Mouse (Mus musculus): ENCODE data around the gene Gper1. TPM values are rescaled to one million over a fixed set of nuclear protein-coding genes. Genes with fewer than 3 reads are reported as not detected.

Gene Gper1
- polyA plus RNA-seq, 1 experiment from 2014 or later, result 5.7 TPM

DNA sequence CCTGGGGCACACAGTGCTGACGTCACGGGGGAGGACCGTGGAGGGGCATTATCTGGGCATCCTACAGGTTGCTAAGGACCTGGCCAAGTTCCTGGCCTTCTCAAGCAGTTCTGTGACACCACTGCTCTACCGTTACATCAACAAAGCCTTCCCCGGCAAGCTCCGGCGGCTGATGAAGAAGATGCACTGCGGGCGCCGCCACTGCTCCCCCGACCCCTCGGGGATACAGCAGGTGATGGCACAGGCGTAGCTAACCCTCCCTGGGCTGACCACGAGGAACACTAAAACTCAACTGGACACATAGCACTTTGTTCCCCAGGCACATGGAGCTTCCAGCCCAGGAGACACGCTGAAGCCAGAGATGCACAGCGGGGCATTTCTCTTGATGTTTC, 29.8 kb upstream of the Gper1 start:
- Histone ChIP-seq H3K27ac (no peak overlapping the region), H3K4me2 (no peak overlapping the region), H3K4me3 (no peak overlapping the region), H3K4me1 (peaks cover 31% of the 10 kb centered on the region), H3K9me3 (no peaks in the 10 kb centered on the region), H3K27me3 (no peaks in the 10 kb centered on the region), H3K9ac (no peak overlapping the region), H3K36me3 (peaks cover 9% of the 10 kb centered on the region; the same call in 1 of the 2 replicates)
- WGBS, result 91% methylated on average over 16 of the region's 16 CpGs
- ATAC-seq (ENCODE audit: insufficient number of reproducible peaks, low FRiP score, low TSS enrichment, low read depth), result no peak

- H3K27ac ChIP-seq, result no peak overlapping the region
- no peak for ATAC-seq (ENCODE audit: insufficient number of reproducible peaks, low FRiP score, low TSS enrichment, low read depth)
Measured at GRCm38 (mm10) chr5:139394399-139394798, 28.6 kb upstream of the Gper1 start.

DNA sequence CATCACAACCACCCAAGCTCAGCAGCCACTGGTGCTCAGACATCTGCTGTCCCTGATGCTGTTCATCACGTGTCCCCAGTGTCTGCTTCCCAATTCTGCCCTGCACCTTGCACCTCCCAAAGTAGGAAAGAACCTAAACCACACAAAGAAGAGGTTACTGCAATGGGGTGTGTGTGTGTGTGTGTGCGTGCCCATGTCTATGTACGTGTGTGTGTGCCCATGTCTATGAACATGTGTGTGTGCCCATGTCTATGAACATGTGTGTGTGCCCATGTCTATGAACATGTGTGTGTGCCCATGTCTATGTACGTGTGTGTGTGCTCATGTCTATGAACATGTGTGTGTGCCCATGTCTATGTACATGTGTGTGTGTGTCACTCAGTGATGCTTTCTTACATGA, 27.4 kb upstream of the Gper1 start:
- 90% methylated on average over 4 of the region's 4 CpGs for WGBS
- Histone ChIP-seq H3K36me3 (peaks cover 9% of the 10 kb centered on the region; the same call in 1 of the 2 replicates), H3K9me3 (no peaks in the 10 kb centered on the region), H3K4me2 (no peak overlapping the region), H3K4me3 (no peak overlapping the region), H3K9ac (no peak overlapping the region), H3K27ac (no peak overlapping the region), H3K4me1 (peaks cover 18% of the 10 kb centered on the region), H3K27me3 (no peaks in the 10 kb centered on the region)
- no peak for ATAC-seq (ENCODE audit: insufficient number of reproducible peaks, low FRiP score, low TSS enrichment, low read depth)

More at GRCm38 (mm10) chr5:139394399-139394798, 28.6 kb upstream of the Gper1 start:
- Histone ChIP-seq H3K9ac (no peak overlapping the region), H3K4me2 (no peak overlapping the region), H3K4me3 (no peak overlapping the region), H3K4me1 (peaks cover 26% of the 10 kb centered on the region), H3K36me3 (peaks cover 9% of the 10 kb centered on the region; the same call in 1 of the 2 replicates), H3K27me3 (no peaks in the 10 kb centered on the region), H3K9me3 (no peaks in the 10 kb centered on the region)
- WGBS, result 61% methylated on average over 7 of the region's 7 CpGs

- Histone ChIP-seq H3K9ac (no peak overlapping the region), H3K36me3 (peaks cover 9% of the 10 kb centered on the region; the same call in 1 of the 2 replicates), H3K4me1 (peaks cover 10% of the 10 kb centered on the region), H3K9me3 (no peaks in the 10 kb centered on the region), H3K4me2 (no peak overlapping the region), H3K27me3 (no peaks in the 10 kb centered on the region), H3K4me3 (no peak overlapping the region), H3K27ac (no peak overlapping the region)
- 82% methylated on average over 4 of the region's 4 CpGs for WGBS
- ATAC-seq (ENCODE audit: insufficient number of reproducible peaks, low FRiP score, low TSS enrichment, low read depth), result no peak
Measured at GRCm38 (mm10) chr5:139397359-139397916, 25.5 kb upstream of the Gper1 start.

GRCm38 (mm10) chr5:139397959-139398753, 24.8 kb upstream of the Gper1 start:
- Histone ChIP-seq H3K27me3 (no peaks in the 10 kb centered on the region), H3K27ac (no peak overlapping the region), H3K9ac (no peak overlapping the region), H3K4me2 (no peak overlapping the region), H3K4me3 (no peak overlapping the region), H3K36me3 (peaks cover 4% of the 10 kb centered on the region; the same call in 1 of the 2 replicates), H3K4me1 (peaks cover 10% of the 10 kb centered on the region), H3K9me3 (no peaks in the 10 kb centered on the region)
- WGBS, result 37% methylated on average over 5 of the region's 5 CpGs
- ATAC-seq (ENCODE audit: insufficient number of reproducible peaks, low FRiP score, low TSS enrichment, low read depth), result peak; percentile 13; the same call in 1 of the 2 replicates

- ATAC-seq (ENCODE audit: insufficient number of reproducible peaks, low FRiP score, low TSS enrichment, low read depth), result no peak
- Histone ChIP-seq H3K4me1 (peaks cover 10% of the 10 kb centered on the region), H3K4me2 (no peak overlapping the region), H3K9me3 (no peaks in the 10 kb centered on the region), H3K9ac (no peak overlapping the region), H3K27me3 (no peaks in the 10 kb centered on the region), H3K4me3 (no peak overlapping the region), H3K36me3 (no peaks in the 10 kb centered on the region), H3K27ac (no peak overlapping the region)
- WGBS, result 74% methylated on average over 5 of the region's 5 CpGs
Measured at GRCm38 (mm10) chr5:139398786-139399185, 24.2 kb upstream of the Gper1 start.

- ATAC-seq (ENCODE audit: insufficient number of reproducible peaks, low FRiP score, low TSS enrichment, low read depth), result no peak
- 88% methylated on average over 14 of the region's 14 CpGs for WGBS
Measured at GRCm38 (mm10) chr5:139399991-139400390, 23.0 kb upstream of the Gper1 start.

DNA sequence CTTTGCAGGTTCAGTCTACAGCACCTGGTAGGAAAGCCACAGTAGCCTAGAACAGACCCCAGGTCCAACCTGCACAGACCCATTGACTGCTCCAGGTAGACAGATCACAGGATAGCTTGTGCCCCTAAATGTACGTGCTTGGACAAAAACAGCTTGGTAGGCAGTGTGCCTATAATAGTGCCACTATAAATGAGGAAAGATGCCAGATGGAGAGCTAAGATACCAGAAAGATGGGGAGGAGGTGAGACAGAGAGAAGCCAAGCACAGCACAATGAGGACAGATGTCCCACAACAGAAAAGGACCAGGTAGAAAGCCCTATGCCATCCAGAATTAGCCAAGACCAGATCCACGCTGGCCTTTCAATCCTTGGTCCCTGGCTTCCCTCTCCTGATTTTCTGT, 20.8 kb upstream of the Gper1 start:
- no peaks in the 10 kb centered on the region for H3K9me3 ChIP-seq
- H3K27ac ChIP-seq, result no peak overlapping the region
- 90% methylated on average over 2 of the region's 2 CpGs for WGBS
- ATAC-seq (ENCODE audit: insufficient number of reproducible peaks, low FRiP score, low TSS enrichment, low read depth), result no peak
- H3K4me1 ChIP-seq, result peaks cover 23% of the 10 kb centered on the region
- H3K9ac ChIP-seq, result no peak overlapping the region
- no peaks in the 10 kb centered on the region for H3K36me3 ChIP-seq
- H3K4me3 ChIP-seq, result no peak overlapping the region
- H3K4me2 ChIP-seq, result no peak overlapping the region
- H3K27me3 ChIP-seq, result no peaks in the 10 kb centered on the region

More at GRCm38 (mm10) chr5:139399991-139400390, 23.0 kb upstream of the Gper1 start:
- Histone ChIP-seq H3K27ac (no peak overlapping the region), H3K9ac (no peak overlapping the region), H3K4me3 (no peak overlapping the region), H3K4me2 (no peak overlapping the region), H3K4me1 (peaks cover 8% of the 10 kb centered on the region), H3K9me3 (no peaks in the 10 kb centered on the region), H3K36me3 (no peaks in the 10 kb centered on the region), H3K27me3 (no peaks in the 10 kb centered on the region)

GRCm38 (mm10) chr5:139403692-139404260, 19.2 kb upstream of the Gper1 start:
- no peak overlapping the region for H3K9ac ChIP-seq
- no peak for ATAC-seq (ENCODE audit: insufficient number of reproducible peaks, low FRiP score, low TSS enrichment, low read depth)
- no peaks in the 10 kb centered on the region for H3K9me3 ChIP-seq
- H3K4me2 ChIP-seq, result no peak overlapping the region
- H3K27ac ChIP-seq, result no peak overlapping the region
- H3K4me3 ChIP-seq, result no peak overlapping the region
- 82% methylated on average over 8 of the region's 8 CpGs for WGBS
- H3K27me3 ChIP-seq, result no peaks in the 10 kb centered on the region
- H3K36me3 ChIP-seq, result no peaks in the 10 kb centered on the region
- peaks cover 32% of the 10 kb centered on the region for H3K4me1 ChIP-seq

DNA sequence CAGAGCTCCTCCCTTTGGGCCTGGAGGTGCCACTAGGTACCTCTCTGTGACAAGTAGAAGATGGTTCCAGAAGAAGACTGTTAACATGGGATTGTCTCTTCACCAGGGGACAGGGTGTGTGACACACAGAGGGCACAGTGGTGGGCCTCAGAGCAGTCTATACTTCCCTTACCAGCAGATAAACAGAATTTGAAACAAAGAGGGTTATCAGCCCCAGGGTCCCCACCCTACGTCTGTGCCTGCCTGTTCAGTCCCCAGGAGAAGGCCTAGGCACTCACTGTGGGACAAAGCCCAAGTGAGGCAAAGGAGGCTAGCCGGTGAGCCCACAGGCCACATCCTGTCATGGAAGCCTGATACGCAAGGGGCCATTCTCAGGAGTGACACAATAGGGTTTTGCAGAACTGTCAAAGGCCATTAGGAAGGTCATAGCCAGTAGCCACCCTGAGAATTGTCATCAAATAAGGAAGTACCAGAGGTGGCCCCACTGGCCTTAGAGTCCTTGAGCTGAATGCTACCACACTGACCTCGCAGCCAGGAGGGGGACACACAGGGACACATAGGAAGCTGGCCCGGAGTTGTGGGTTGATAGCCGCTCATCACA, 18.1 kb upstream of the Gper1 start, which contains the start of gene C130050O18Rik:
C130050O18Rik (plus strand) TSS at position 480 of the 601 bp plus-strand sequence.
- 83% methylated on average over 6 of the region's 6 CpGs for WGBS
- ATAC-seq (ENCODE audit: insufficient number of reproducible peaks, low FRiP score, low TSS enrichment, low read depth), result no peak
- peak within 1 kb of the TSS; percentile 5; the same call in 1 of the 2 replicates for H3K4me2 ChIP-seq
- H3K9ac ChIP-seq, result no peak within 1 kb of the TSS
- H3K4me3 ChIP-seq, result no peak within 1 kb of the TSS
- H3K27ac ChIP-seq, result peak within 1 kb of the TSS; percentile 83
- no peaks in the 10 kb centered on the region for H3K36me3 ChIP-seq
- no peaks in the 10 kb centered on the region for H3K9me3 ChIP-seq
- H3K4me1 ChIP-seq, result peaks cover 38% of the 10 kb centered on the region
- no peaks in the 10 kb centered on the region for H3K27me3 ChIP-seq

GRCm38 (mm10) chr5:139405478-139405877, 17.5 kb upstream of the Gper1 start:
- Histone ChIP-seq H3K9me3 (no peaks in the 10 kb centered on the region), H3K27ac (peak overlapping the region; percentile 83), H3K9ac (no peak overlapping the region), H3K4me2 (peak overlapping the region; percentile 5; the same call in 1 of the 2 replicates), H3K27me3 (no peaks in the 10 kb centered on the region), H3K36me3 (no peaks in the 10 kb centered on the region), H3K4me3 (no peak overlapping the region), H3K4me1 (peaks cover 41% of the 10 kb centered on the region)
- ATAC-seq (ENCODE audit: insufficient number of reproducible peaks, low FRiP score, low TSS enrichment, low read depth), result no peak
- WGBS, result 53% methylated on average over 7 of the region's 7 CpGs

All from limb, embryonic 15.5 days (tissue).